Mouse (Mus musculus) stomach, embryonic 16.5 days (tissue): Measurements from ENCODE around the gene Ripor1. TPM values are rescaled to one million over a fixed set of nuclear protein-coding genes. Genes with fewer than 3 reads are reported as not detected.

Experiments used
- ATAC-seq: fragments of 200-750 bp; cut with Nextera tagmentation; 2 replicates; pipeline ENCODE4 v1.8.0; 2017; ENCODE audit warnings: moderate number of reproducible peaks, moderate TSS enrichment; ENCODE audit not compliant: insufficient read depth, low FRiP score
- H3K27ac ChIP-seq: fragments of 300-500 bp; sonication (generic); 2 replicates; pipeline ENCODE4 v1.5.1; 2014; ENCODE audit warnings: low read length
- H3K27me3 ChIP-seq: fragments of 300-500 bp; sonication (generic); 2 replicates; pipeline ENCODE4 v1.6.1; 2014; ENCODE audit warnings: low read length, control low read depth, mixed read lengths; ENCODE audit not compliant: control insufficient read depth, insufficient read depth
- H3K36me3 ChIP-seq: fragments of 300-500 bp; sonication (generic); 2 replicates; pipeline ENCODE4 v1.6.1; 2014; ENCODE audit warnings: low read length; ENCODE audit not compliant: control insufficient read depth, insufficient read depth
- H3K4me1 ChIP-seq: fragments of 300-500 bp; sonication (generic); 2 replicates; pipeline ENCODE4 v1.6.1; 2014; ENCODE audit warnings: low read length, control low read depth, mixed read lengths; ENCODE audit not compliant: control insufficient read depth, insufficient read depth
- H3K4me2 ChIP-seq: fragments of 300-500 bp; sonication (generic); 2 replicates; pipeline ENCODE4 v1.6.1; 2014; ENCODE audit warnings: low read depth, low read length, mixed read lengths
- H3K4me3 ChIP-seq: fragments of 300-500 bp; sonication (generic); replicated peaks from 2 replicates; pipeline ENCODE4 v1.5.1; 2014; ENCODE audit warnings: mild to moderate bottlenecking, low read length
- H3K9ac ChIP-seq: fragments of 300-500 bp; sonication (generic); 2 replicates; pipeline ENCODE4 v1.6.1; 2014; ENCODE audit warnings: low read length
- H3K9me3 ChIP-seq: fragments of 300-500 bp; sonication (generic); replicated peaks from 2 replicates; pipeline ENCODE4 v1.6.1; 2016; ENCODE audit warnings: low read length, control low read depth; ENCODE audit not compliant: control insufficient read depth
- WGBS: fragments of 180-500 bp; shearing (Covaris S2); extraction: QIAGEN DNeasy Blood & Tissue Kit; methylation state at CpG from one replicate; pipeline ENCODE4 v1.1.7; 2014; 5-methylcytosine and 5-hydroxymethylcytosine counted together
- polyA plus RNA-seq: library from polyadenylated mRNA; unstranded; fragments of >200 nt; fragmentation: Nextera tagmentation; extraction: Ambion mirVana; gene quantifications from 2 replicates; pipeline ENCODE4 v1.2.1, GENCODE M21; 2015

Gene Ripor1
- polyA plus RNA-seq, 1 experiment from 2014 or later = 21.9 TPM

DNA sequence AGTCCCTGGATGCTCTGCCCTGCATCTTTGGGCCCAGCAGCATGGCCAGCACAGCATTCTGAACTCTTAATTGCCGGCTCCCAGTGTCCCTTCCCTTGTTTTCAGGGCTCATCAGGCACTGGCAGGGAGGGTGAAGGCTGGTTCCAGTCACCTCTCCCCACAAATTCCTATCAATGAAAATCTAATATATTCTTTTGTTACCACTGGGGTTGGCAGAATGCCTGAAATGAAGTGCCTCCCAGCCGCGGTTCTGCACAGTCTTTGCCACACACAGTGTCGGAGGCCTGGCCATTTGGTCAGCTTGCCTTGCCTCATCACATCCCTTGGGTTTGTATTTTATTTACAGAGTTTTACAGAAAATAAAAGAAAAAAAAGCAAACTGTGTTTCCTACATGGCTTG lies 16.8 kb downstream of the Ripor1 start:
- Histone ChIP-seq H3K9ac (no peak overlapping the region), H3K4me1 (peaks cover 16% of the 10 kb centered on the region), H3K4me3 (no peak overlapping the region), H3K9me3 (no peaks in the 10 kb centered on the region), H3K36me3 (peaks cover 18% of the 10 kb centered on the region), H3K27me3 (no peaks in the 10 kb centered on the region), H3K27ac (peak overlapping the region; percentile 25; the same call in 1 of the 2 replicates), H3K4me2 (no peak overlapping the region)
- no peak for ATAC-seq
- 63% methylated on average over 4 of the region's 4 CpGs for WGBS

DNA sequence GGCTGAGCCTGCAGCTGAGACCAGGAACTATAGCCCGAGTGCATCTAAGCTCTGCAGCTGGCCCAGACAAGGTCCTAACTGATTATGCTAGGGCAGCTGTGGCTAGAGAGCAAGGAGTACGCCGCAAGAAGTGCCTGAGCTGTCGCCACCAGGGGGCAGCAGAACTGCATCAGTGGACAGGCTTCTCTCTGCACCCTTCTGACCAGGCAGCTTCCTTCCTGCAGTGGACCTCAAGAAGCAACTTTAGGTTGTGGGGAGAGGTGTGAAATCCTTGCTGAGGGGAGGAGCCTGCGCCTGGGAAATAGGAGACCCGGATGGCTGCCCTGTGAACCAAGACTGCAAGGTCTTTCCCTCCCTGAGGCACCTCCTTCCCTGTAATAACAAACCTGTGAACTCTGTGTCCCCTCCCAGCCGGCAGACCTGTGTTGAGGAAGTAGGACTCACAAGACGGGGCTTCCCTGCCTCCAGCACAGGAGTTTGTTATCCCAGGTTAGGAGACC lies 17.4 kb downstream of the Ripor1 start:
- WGBS = 3% methylated on average over 8 of the region's 8 CpGs
- no peak overlapping the region for H3K4me3 ChIP-seq
- peak; percentile 91 for ATAC-seq
- peaks cover 12% of the 10 kb centered on the region for H3K36me3 ChIP-seq
- H3K4me2 ChIP-seq = 0 out of 2 replicates have a peak overlapping the region, but pooled peaks have one; percentile 9
- H3K4me1 ChIP-seq = peaks cover 16% of the 10 kb centered on the region
- no peaks in the 10 kb centered on the region for H3K9me3 ChIP-seq
- H3K9ac ChIP-seq = 0 out of 2 replicates have a peak overlapping the region, but pooled peaks have one; percentile 16
- H3K27me3 ChIP-seq = no peaks in the 10 kb centered on the region
- H3K27ac ChIP-seq = peak overlapping the region; percentile 51

DNA sequence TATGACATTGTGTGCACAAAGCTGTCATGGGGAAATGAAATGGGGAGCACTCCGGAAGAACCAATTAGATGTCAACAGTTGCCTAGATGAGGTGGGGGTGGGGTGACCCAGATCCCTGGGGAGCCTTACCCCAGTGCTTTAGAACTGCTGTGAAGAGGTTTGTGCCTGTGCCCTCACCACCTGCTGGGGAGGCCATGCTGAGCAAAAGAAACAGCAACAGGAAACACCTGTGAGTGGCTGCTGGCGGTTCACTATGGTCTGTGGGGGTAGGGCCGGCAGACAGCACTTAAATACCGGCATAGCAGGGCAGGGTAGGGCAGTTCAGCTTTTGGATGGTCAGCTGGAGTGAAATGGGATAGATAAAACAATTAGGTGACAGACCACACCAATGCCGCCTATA lies 18.1 kb downstream of the Ripor1 start:
- H3K9ac ChIP-seq = no peak overlapping the region
- 28% methylated on average over 5 of the region's 5 CpGs for WGBS
- H3K27ac ChIP-seq = peak overlapping the region; percentile 51
- H3K4me2 ChIP-seq = no peak overlapping the region
- ATAC-seq = peak; percentile 6; the same call in 1 of the 2 replicates
- H3K4me3 ChIP-seq = no peak overlapping the region
- H3K27me3 ChIP-seq = no peaks in the 10 kb centered on the region
- H3K36me3 ChIP-seq = peaks cover 11% of the 10 kb centered on the region
- H3K9me3 ChIP-seq = no peaks in the 10 kb centered on the region
- H3K4me1 ChIP-seq = peaks cover 16% of the 10 kb centered on the region

DNA sequence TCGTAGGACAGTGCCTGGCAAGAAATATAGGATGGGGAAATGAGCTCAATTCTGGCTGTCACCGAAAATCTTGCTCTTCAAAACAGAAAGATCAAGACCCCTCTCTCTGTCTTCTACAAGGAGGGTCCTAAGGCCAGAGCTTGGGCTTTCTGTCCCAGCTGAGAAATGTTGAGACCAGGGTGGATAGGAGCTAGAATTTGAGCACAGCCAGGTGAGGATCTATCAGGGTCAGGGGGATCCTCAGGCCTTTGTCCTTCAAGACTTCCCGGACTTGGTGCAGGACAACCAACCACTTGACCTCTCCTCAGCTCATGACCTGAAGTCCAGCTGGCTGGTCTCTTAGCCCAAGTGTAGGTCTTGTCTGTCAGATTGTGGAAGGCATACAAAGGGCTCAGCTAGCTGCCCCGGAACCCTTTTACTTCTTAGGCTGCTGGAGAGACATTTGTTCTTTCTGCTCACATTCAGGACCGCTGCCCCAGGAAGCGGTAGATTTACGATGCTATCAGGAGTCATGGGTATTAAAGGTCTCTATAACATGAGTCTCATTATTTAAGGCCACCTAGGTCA lies 18.7 kb downstream of the Ripor1 start:
- Histone ChIP-seq H3K4me3 (no peak overlapping the region), H3K4me1 (peaks cover 16% of the 10 kb centered on the region), H3K9ac (no peak overlapping the region), H3K4me2 (no peak overlapping the region), H3K27me3 (no peaks in the 10 kb centered on the region), H3K36me3 (peaks cover 7% of the 10 kb centered on the region), H3K9me3 (no peaks in the 10 kb centered on the region), H3K27ac (no peak overlapping the region)
- 57% methylated on average over 7 of the region's 7 CpGs for WGBS
- no peak for ATAC-seq

DNA sequence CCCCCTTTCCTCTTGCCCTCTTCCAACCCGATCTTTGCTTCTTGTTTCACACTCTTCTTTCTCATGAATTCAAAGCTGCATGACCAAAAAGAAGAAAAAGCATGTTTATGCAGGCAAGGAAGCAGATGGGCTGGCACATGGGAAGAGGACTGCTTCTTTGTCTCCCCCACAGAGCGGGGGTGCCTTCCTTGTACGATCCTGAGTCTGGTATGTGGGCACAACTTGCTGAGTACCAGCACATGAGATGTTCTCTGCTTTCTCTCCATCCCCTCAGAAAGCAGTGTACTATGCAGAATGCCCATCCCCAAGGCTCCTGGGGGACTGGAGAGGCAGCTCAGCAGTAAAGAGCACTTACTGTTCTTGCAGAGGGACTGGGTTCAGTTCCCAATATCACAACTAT lies 19.3 kb downstream of the Ripor1 start:
- no peak for ATAC-seq
- Histone ChIP-seq H3K9me3 (no peaks in the 10 kb centered on the region), H3K9ac (no peak overlapping the region), H3K4me1 (peaks cover 16% of the 10 kb centered on the region), H3K27me3 (no peaks in the 10 kb centered on the region), H3K36me3 (peaks cover 2% of the 10 kb centered on the region), H3K4me2 (no peak overlapping the region), H3K27ac (no peak overlapping the region), H3K4me3 (no peak overlapping the region)
- 63% methylated on average over 3 of the region's 3 CpGs for WGBS

DNA sequence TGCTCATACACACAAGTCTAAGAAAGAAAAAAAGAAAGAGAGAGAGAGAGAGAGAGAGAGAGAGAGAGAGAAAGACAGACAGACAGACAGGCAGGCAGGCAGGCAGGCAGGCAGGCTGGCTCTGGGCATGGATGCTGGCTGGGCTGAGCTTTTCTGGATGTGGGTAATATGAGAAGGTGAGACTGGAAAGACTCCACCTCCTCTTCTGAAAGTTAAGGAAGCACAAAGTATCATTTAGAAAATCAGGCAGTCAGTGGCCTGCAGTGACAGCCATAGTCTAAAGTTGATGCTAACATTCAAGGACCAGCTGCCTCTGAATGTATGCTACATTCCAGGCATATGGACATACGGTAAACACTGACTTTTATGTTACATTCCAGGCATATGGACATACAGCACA lies 19.8 kb downstream of the Ripor1 start:
- ATAC-seq = no peak
- WGBS = 33% methylated on average over 1 of the region's 1 CpGs
- Histone ChIP-seq H3K36me3 (no peaks in the 10 kb centered on the region), H3K27ac (no peak overlapping the region), H3K4me3 (no peak overlapping the region), H3K4me2 (no peak overlapping the region), H3K27me3 (no peaks in the 10 kb centered on the region), H3K9ac (no peak overlapping the region), H3K4me1 (peaks cover 16% of the 10 kb centered on the region), H3K9me3 (no peaks in the 10 kb centered on the region)

DNA sequence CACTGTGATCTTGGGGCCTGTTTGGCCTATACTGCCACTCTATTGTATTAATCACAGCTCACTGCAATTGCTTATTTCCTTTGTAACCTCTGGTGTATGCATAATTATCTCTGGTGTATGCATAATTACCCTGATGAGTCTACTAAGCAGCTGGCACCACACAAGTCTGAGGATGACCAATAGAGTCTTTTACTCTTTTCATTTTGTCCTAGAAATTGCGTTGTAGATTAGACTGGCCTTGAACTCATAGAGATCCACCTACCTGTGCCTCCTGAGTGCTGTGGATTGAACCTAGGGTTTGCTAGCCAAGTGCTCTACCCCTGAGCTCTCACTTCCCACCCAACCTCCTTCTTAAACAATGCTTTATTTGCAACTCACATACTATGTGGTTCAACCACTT lies 21.0 kb downstream of the Ripor1 start:
- Histone ChIP-seq H3K27ac (no peak overlapping the region), H3K36me3 (no peaks in the 10 kb centered on the region), H3K27me3 (no peaks in the 10 kb centered on the region), H3K9me3 (no peaks in the 10 kb centered on the region), H3K4me2 (no peak overlapping the region), H3K4me1 (peaks cover 16% of the 10 kb centered on the region), H3K9ac (no peak overlapping the region), H3K4me3 (no peak overlapping the region)
- WGBS = 88% methylated on average over 1 of the region's 1 CpGs
- ATAC-seq = no peak

DNA sequence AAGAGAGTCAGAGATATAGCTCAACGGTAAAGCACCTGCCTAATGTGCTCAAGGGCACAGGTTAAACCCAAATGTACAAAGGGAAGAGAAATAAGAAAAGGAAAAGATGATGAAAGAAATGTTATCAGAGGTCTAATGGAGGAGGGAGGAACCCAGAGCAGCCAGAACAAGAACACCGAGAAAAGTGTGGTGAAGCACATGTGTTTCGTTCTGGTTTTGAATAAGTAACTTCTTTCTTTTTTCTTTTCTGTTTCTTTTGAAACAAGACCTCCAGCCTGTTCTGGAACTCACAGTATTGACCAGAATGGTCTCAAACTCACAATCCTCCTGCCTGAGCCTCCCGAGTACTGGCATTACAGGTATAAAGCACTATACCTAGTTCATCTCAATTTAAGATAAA lies 24.3 kb downstream of the Ripor1 start:
- Histone ChIP-seq H3K4me1 (0 out of 2 replicates have a peak, but pooled peaks cover 2% of the 10 kb centered on the region), H3K27ac (no peak overlapping the region), H3K9me3 (no peaks in the 10 kb centered on the region), H3K9ac (no peak overlapping the region), H3K27me3 (no peaks in the 10 kb centered on the region), H3K36me3 (no peaks in the 10 kb centered on the region), H3K4me2 (no peak overlapping the region), H3K4me3 (no peak overlapping the region)
- 82% methylated on average over 4 of the region's 4 CpGs for WGBS
- ATAC-seq = no peak

DNA sequence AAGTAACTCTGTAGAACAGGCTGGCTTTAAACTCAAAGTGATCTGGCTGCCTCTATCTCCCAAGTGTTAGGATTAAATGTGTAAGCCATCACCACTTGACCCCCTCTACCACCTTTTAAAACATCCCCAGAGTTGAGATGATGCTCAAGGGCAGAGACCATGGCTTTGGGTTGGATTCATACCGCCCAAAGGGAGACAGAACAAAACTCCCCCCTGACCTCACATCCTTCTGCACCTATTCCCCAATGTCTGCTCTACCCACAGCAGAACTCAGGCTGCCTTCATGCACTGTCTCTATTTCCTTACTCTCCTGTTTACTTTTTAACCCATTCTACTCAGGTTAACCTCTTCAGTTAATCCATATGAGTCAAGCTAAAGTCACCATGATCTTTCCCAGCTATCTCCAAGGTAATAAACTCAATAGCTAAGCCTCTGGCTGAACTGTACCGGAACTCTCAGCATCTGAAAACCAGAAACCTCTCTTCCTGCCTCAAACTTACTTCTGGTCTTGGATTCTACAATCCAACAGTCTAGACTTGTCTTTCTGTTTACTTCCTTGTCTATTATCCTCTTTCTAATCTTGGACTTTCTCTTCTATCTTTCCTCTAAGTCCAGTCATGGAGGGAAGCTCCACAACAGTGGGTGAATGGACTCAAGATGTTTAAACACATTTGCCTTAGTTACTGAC lies 29.9 kb downstream of the Ripor1 start:
- Histone ChIP-seq H3K9ac (peak overlapping the region; percentile 100; the same call in 1 of the 2 replicates), H3K4me3 (peak overlapping the region; percentile 89), H3K4me2 (peak overlapping the region; percentile 83), H3K36me3 (no peaks in the 10 kb centered on the region), H3K9me3 (no peaks in the 10 kb centered on the region), H3K27me3 (no peaks in the 10 kb centered on the region), H3K27ac (no peak overlapping the region), H3K4me1 (peaks cover 15% of the 10 kb centered on the region)
- ATAC-seq = no peak
- 80% methylated on average over 2 of the region's 2 CpGs for WGBS
